Mouse (Mus musculus) bone marrow, adult 2 months (tissue): ENCODE measurements at regions not wholly inside any gene's neighbourhood (a gene's known extent, or its start where the extent isn't known, plus 50 kb on each side); places are given as distances from the start of the nearest gene placed in this dataset.

Source experiments
- CTCF ChIP-seq: fragments of 200-500 bp; IDR thresholded peaks from 2 replicates; pipeline ENCODE4 v1.5.1; 2011; ENCODE audit warnings: low read length, control low read depth; ENCODE audit not compliant: control insufficient read depth, insufficient read depth
- POLR2A ChIP-seq: fragments of 200-500 bp; IDR thresholded peaks from 2 replicates; pipeline ENCODE4 v1.6.1; 2011; ENCODE audit warnings: low read depth, mild to moderate bottlenecking, control low read depth, low read length, borderline replicate concordance; ENCODE audit not compliant: control insufficient read depth

DNA sequence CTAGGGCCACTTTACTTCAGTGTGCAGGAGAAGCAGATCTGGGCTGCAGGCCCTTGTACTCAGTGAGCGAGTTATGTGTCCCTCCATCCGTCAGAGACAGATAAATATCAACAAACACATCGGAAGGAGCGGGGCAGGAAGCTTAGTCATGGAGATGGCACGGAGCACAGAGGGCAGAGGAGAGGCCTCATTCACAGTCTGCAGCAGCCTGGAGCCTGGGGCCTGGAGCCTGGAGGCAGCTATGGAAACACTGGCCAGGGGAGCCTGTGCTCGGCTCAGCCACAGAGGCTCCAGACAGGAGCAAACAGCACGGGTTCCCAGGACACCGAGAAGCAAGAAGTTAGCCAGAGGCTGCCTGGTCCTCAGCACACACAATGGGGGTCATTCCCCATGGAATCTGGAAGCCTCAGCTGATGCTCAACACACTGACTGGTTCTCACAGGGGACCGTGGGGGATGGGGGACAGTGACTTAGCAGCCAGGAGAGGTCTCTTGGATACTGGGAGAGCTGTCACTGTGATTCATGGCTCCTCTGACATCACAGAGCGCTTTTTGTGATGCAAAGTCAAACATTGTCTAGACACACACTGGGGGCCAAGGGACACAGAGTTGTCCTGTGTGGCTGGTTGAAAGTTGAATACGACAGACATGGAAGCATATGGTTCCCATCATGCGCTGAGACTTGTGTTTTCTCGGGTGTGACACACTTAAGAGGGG is 82.2 kb upstream of the Sulf2 start:
- TF ChIP-seq CTCF (no peak), POLR2A (no peak)
